Mouse (Mus musculus) duodenum, adult 2 months (tissue): ENCODE results near the gene Bscl2. TPM values are rescaled to one million over a fixed set of nuclear protein-coding genes. Genes with fewer than 3 reads are reported as not detected.

ENCODE experiments used
- polyA plus RNA-seq: library from polyadenylated mRNA; depleted of rRNA; stranded (reverse); fragments of >200 nt; gene quantifications from 2 replicates; pipeline ENCODE4 v1.2.3, GENCODE M21; 2012; ENCODE audit warnings: low replicate concordance; rRNA removed

The Bscl2 gene
- 88.6 and 106 TPM in 2 replicates for polyA plus RNA-seq

GRCm38 (mm10) chr19:8837251-8837791, at the start of gene Bscl2:
Bscl2 (plus strand) TSS chr19:8837467.

GRCm38 (mm10) chr19:8798264-8798946, 38.9 kb upstream of the Bscl2 start, which contains the start of gene Polr2g:
Polr2g (minus strand) TSS chr19:8798577.

GRCm38 (mm10) chr19:8802130-8802821, 35.0 kb upstream of the Bscl2 start, which contains the start of gene Zbtb3:
Zbtb3 (plus strand) TSS chr19:8802555.

GRCm38 (mm10) chr19:8818801-8819595, 18.3 kb upstream of the Bscl2 start, which contains the start of gene Ttc9c:
Ttc9c (minus strand) TSS chr19:8819333.

GRCm38 (mm10) chr19:8819596-8820423, 17.5 kb upstream of the Bscl2 start, which contains the start of gene Hnrnpul2:
Hnrnpul2 (plus strand) TSS chr19:8820010.

GRCm38 (mm10) chr19:8829660-8830059, 7.6 kb upstream of the Bscl2 start, which contains the start of gene AC129217.1:
AC129217.1 (plus strand) TSS chr19:8829773.

GRCm38 (mm10) chr19:8839103-8839907, 2.0 kb downstream of the Bscl2 start, which contains the start of gene Gng3:
Gng3 (minus strand) TSS chr19:8839194.

GRCm38 (mm10) chr19:8850402-8850901, 13.2 kb downstream of the Bscl2 start, which contains the start of gene Lrrn4cl:
Lrrn4cl (plus strand) TSS chr19:8850768.

GRCm38 (mm10) chr19:8871267-8872186, 34.3 kb downstream of the Bscl2 start, which contains the start of gene Ubxn1:
Ubxn1 (plus strand) TSS chr19:8871496.

GRCm38 (mm10) chr19:8880311-8881033, 43.2 kb downstream of the Bscl2 start, which contains the start of gene Uqcc3:
Uqcc3 (minus strand) TSS chr19:8880923.

GRCm38 (mm10) chr19:8883616-8884015, 46.3 kb downstream of the Bscl2 start, which contains the start of the genes Lbhd1 and Gm49403:
Lbhd1 (plus strand) TSS chr19:8883732.
Gm49403 (plus strand) TSS chr19:8883930.

GRCm38 (mm10) chr19:8888511-8889385, 51.5 kb downstream of the Bscl2 start, which contains the start of the genes 1810009A15Rik and Gm49416:
1810009A15Rik (plus strand) TSS chr19:8888853.
Gm49416 (plus strand) TSS chr19:8888926.

GRCm38 (mm10) chr19:8892829-8893766, 55.8 kb downstream of the Bscl2 start, which contains the start of gene Ints5:
Ints5 (plus strand) TSS chr19:8893005.

GRCm38 (mm10) chr19:8897865-8898495, 60.7 kb downstream of the Bscl2 start, which contains the start of gene Ganab:
Ganab (plus strand) TSS chr19:8898071.

